Mouse (Mus musculus): ENCODE data around the gene Usp39. TPM values are rescaled to one million over a fixed set of nuclear protein-coding genes. Genes with fewer than 3 reads are reported as not detected.

Usp39 gene
- polyA plus RNA-seq (2015; fragmentation: Nextera tagmentation; extraction: Ambion mirVana) = 26.3 and 27.3 TPM in 2 replicates

GRCm38 (mm10) chr6:72345074-72345567 lies at the start of gene Usp39:
Usp39 (minus strand) TSS chr6:72345184.
- ATAC-seq (replicated peaks; ENCODE audit: extremely low read depth, insufficient read depth, low FRiP score) = peak; percentile 78
- under 1% methylated on average over 30 of the region's 30 CpGs for WGBS
- H3K36me3 ChIP-seq (ENCODE audit: control insufficient read depth, insufficient read depth) = peaks cover 5% of the 10 kb centered on the region

GRCm38 (mm10) chr6:72392341-72392740 lies 47.4 kb upstream of the Usp39 start:
- Histone ChIP-seq H3K9me3 (replicated peaks; ENCODE audit: control insufficient read depth, low read length) (no peaks in the 10 kb centered on the region), H3K9ac (ENCODE audit: low read length) (no peak overlapping the region), H3K4me3 (ENCODE audit: low read length) (no peak overlapping the region), H3K4me2 (ENCODE audit: low read depth, low read length) (no peak overlapping the region), H3K27me3 (ENCODE audit: control insufficient read depth, insufficient read depth, low read length) (no peaks in the 10 kb centered on the region), H3K36me3 (ENCODE audit: control insufficient read depth, insufficient read depth) (0 out of 2 replicates have a peak, but pooled peaks cover 2% of the 10 kb centered on the region), H3K27ac (ENCODE audit: low read length) (no peak overlapping the region), H3K4me1 (ENCODE audit: control insufficient read depth, insufficient read depth, low read length) (peaks cover 20% of the 10 kb centered on the region)
- WGBS = 90% methylated on average over 5 of the region's 5 CpGs
- no peak for ATAC-seq (replicated peaks; ENCODE audit: extremely low read depth, insufficient read depth, low FRiP score)

More at GRCm38 (mm10) chr6:72345074-72345567, at the start of gene Usp39:
- peak within 1 kb of the TSS; percentile 94 for H3K9ac ChIP-seq (ENCODE audit: low read length)
- H3K27me3 ChIP-seq (ENCODE audit: control insufficient read depth, insufficient read depth, low read length) = no peaks in the 10 kb centered on the region
- H3K9me3 ChIP-seq (replicated peaks; ENCODE audit: control insufficient read depth, low read length) = no peaks in the 10 kb centered on the region
- H3K4me1 ChIP-seq (ENCODE audit: control insufficient read depth, insufficient read depth, low read length) = peaks cover 27% of the 10 kb centered on the region
- peak within 1 kb of the TSS; percentile 94 for H3K4me3 ChIP-seq (ENCODE audit: low read length)
- peak within 1 kb of the TSS; percentile 93 for H3K4me2 ChIP-seq (ENCODE audit: low read depth, low read length)
- peak within 1 kb of the TSS; percentile 83 for H3K27ac ChIP-seq (ENCODE audit: low read length)

- WGBS = 19% methylated on average over 12 of the region's 12 CpGs
- H3K4me3 ChIP-seq (ENCODE audit: low read length) = peak overlapping the region; percentile 70
Observed at GRCm38 (mm10) chr6:72390795-72391521, 46.0 kb upstream of the Usp39 start.

GRCm38 (mm10) chr6:72389941-72390771 lies 45.2 kb upstream of the Usp39 start, which contains the start of gene Vamp8:
Vamp8 (minus strand) TSS chr6:72390703.
- Histone ChIP-seq H3K36me3 (ENCODE audit: control insufficient read depth, insufficient read depth) (peaks cover 14% of the 10 kb centered on the region), H3K27ac (ENCODE audit: low read length) (peak within 1 kb of the TSS; percentile 98), H3K4me3 (ENCODE audit: low read length) (peak within 1 kb of the TSS; percentile 70), H3K9me3 (replicated peaks; ENCODE audit: control insufficient read depth, low read length) (no peaks in the 10 kb centered on the region), H3K9ac (ENCODE audit: low read length) (peak within 1 kb of the TSS; percentile 89), H3K27me3 (ENCODE audit: control insufficient read depth, insufficient read depth, low read length) (no peaks in the 10 kb centered on the region), H3K4me2 (ENCODE audit: low read depth, low read length) (peak within 1 kb of the TSS; percentile 78), H3K4me1 (ENCODE audit: control insufficient read depth, insufficient read depth, low read length) (peaks cover 20% of the 10 kb centered on the region)
- ATAC-seq (replicated peaks; ENCODE audit: extremely low read depth, insufficient read depth, low FRiP score) = peak; percentile 75
- under 1% methylated on average over 33 of the region's 33 CpGs for WGBS

More at GRCm38 (mm10) chr6:72390795-72391521, 46.0 kb upstream of the Usp39 start:
- peak overlapping the region; percentile 78 for H3K4me2 ChIP-seq (ENCODE audit: low read depth, low read length)
- H3K9me3 ChIP-seq (replicated peaks; ENCODE audit: control insufficient read depth, low read length) = no peaks in the 10 kb centered on the region
- no peaks in the 10 kb centered on the region for H3K27me3 ChIP-seq (ENCODE audit: control insufficient read depth, insufficient read depth, low read length)
- ATAC-seq (replicated peaks; ENCODE audit: extremely low read depth, insufficient read depth, low FRiP score) = peak; percentile 74
- H3K27ac ChIP-seq (ENCODE audit: low read length) = peak overlapping the region; percentile 98
- H3K36me3 ChIP-seq (ENCODE audit: control insufficient read depth, insufficient read depth) = peaks cover 8% of the 10 kb centered on the region; the same call in 1 of the 2 replicates
- peak overlapping the region; percentile 89 for H3K9ac ChIP-seq (ENCODE audit: low read length)
- peaks cover 20% of the 10 kb centered on the region for H3K4me1 ChIP-seq (ENCODE audit: control insufficient read depth, insufficient read depth, low read length)

- WGBS = 4% methylated on average over 13 of the region's 13 CpGs
- H3K9ac ChIP-seq (ENCODE audit: low read length) = peak overlapping the region; percentile 89
- no peaks in the 10 kb centered on the region for H3K27me3 ChIP-seq (ENCODE audit: control insufficient read depth, insufficient read depth, low read length)
- no peaks in the 10 kb centered on the region for H3K9me3 ChIP-seq (replicated peaks; ENCODE audit: control insufficient read depth, low read length)
- H3K27ac ChIP-seq (ENCODE audit: low read length) = peak overlapping the region; percentile 98
- peaks cover 21% of the 10 kb centered on the region for H3K36me3 ChIP-seq (ENCODE audit: control insufficient read depth, insufficient read depth)
- H3K4me2 ChIP-seq (ENCODE audit: low read depth, low read length) = peak overlapping the region; percentile 78
- peak overlapping the region; percentile 70 for H3K4me3 ChIP-seq (ENCODE audit: low read length)
- H3K4me1 ChIP-seq (ENCODE audit: control insufficient read depth, insufficient read depth, low read length) = peaks cover 20% of the 10 kb centered on the region
- peak; percentile 24; the same call in 1 of the 2 replicates for ATAC-seq (replicated peaks; ENCODE audit: extremely low read depth, insufficient read depth, low FRiP score)
Observed at GRCm38 (mm10) chr6:72389471-72389940, 44.5 kb upstream of the Usp39 start.

- Histone ChIP-seq H3K27ac (ENCODE audit: low read length) (peak overlapping the region; percentile 98), H3K36me3 (ENCODE audit: control insufficient read depth, insufficient read depth) (peaks cover 21% of the 10 kb centered on the region), H3K9ac (ENCODE audit: low read length) (peak overlapping the region; percentile 89), H3K4me1 (ENCODE audit: control insufficient read depth, insufficient read depth, low read length) (peaks cover 20% of the 10 kb centered on the region), H3K4me3 (ENCODE audit: low read length) (peak overlapping the region; percentile 70), H3K4me2 (ENCODE audit: low read depth, low read length) (peak overlapping the region; percentile 78), H3K27me3 (ENCODE audit: control insufficient read depth, insufficient read depth, low read length) (no peaks in the 10 kb centered on the region), H3K9me3 (replicated peaks; ENCODE audit: control insufficient read depth, low read length) (no peaks in the 10 kb centered on the region)
- no peak for ATAC-seq (replicated peaks; ENCODE audit: extremely low read depth, insufficient read depth, low FRiP score)
- 79% methylated on average over 6 of the region's 6 CpGs for WGBS
Observed at GRCm38 (mm10) chr6:72388791-72389329, 43.9 kb upstream of the Usp39 start.

- peaks cover 20% of the 10 kb centered on the region for H3K4me1 ChIP-seq (ENCODE audit: control insufficient read depth, insufficient read depth, low read length)
- WGBS = 69% methylated on average over 10 of the region's 10 CpGs
- no peak for ATAC-seq (replicated peaks; ENCODE audit: extremely low read depth, insufficient read depth, low FRiP score)
- H3K9ac ChIP-seq (ENCODE audit: low read length) = no peak overlapping the region
- H3K9me3 ChIP-seq (replicated peaks; ENCODE audit: control insufficient read depth, low read length) = no peaks in the 10 kb centered on the region
- H3K4me3 ChIP-seq (ENCODE audit: low read length) = no peak overlapping the region
- no peaks in the 10 kb centered on the region for H3K27me3 ChIP-seq (ENCODE audit: control insufficient read depth, insufficient read depth, low read length)
- no peak overlapping the region for H3K27ac ChIP-seq (ENCODE audit: low read length)
- peaks cover 21% of the 10 kb centered on the region for H3K36me3 ChIP-seq (ENCODE audit: control insufficient read depth, insufficient read depth)
- H3K4me2 ChIP-seq (ENCODE audit: low read depth, low read length) = no peak overlapping the region; the same call in 1 of the 2 replicates
Observed at GRCm38 (mm10) chr6:72388266-72388665, 43.3 kb upstream of the Usp39 start.

- H3K4me2 ChIP-seq (ENCODE audit: low read depth, low read length) = no peak overlapping the region
- H3K4me3 ChIP-seq (ENCODE audit: low read length) = no peak overlapping the region
- no peak overlapping the region for H3K9ac ChIP-seq (ENCODE audit: low read length)
- 92% methylated on average over 3 of the region's 3 CpGs for WGBS
- H3K4me1 ChIP-seq (ENCODE audit: control insufficient read depth, insufficient read depth, low read length) = peaks cover 20% of the 10 kb centered on the region
- peaks cover 21% of the 10 kb centered on the region for H3K36me3 ChIP-seq (ENCODE audit: control insufficient read depth, insufficient read depth)
- H3K27me3 ChIP-seq (ENCODE audit: control insufficient read depth, insufficient read depth, low read length) = no peaks in the 10 kb centered on the region
- no peak overlapping the region for H3K27ac ChIP-seq (ENCODE audit: low read length)
- ATAC-seq (replicated peaks; ENCODE audit: extremely low read depth, insufficient read depth, low FRiP score) = no peak
- H3K9me3 ChIP-seq (replicated peaks; ENCODE audit: control insufficient read depth, low read length) = no peaks in the 10 kb centered on the region
Observed at GRCm38 (mm10) chr6:72387816-72388215, 42.8 kb upstream of the Usp39 start.
